9 mouse cellular contexts compared by ENCODE assay signal in genomic region chr8:88621408-88621807, GRCm38 (mm10). TPM values are rescaled to one million over a fixed set of nuclear protein-coding genes. Genes with fewer than 3 reads are reported as not detected.
DNase-seq lines count a peak whose midpoint lies in the region; ATAC-seq lines count a peak whose summit lies in the region.
"Had no signal": no experiment of that assay in that cellular context is flagged by ENCODE, and none has a peak within 500 bp of the region (broad histone marks: within the 10 kb centered on the region; RNA-seq: fewer than 3 reads in every experiment).

No protein-coding gene starts in this region.

- no peak overlapping the region for H3K27ac ChIP-seq in forebrain, embryonic 15.5 days (replicated peaks)
- no peak overlapping the region for H3K27ac ChIP-seq in hindbrain, embryonic 14.5 days
- H3K27ac ChIP-seq: lung, embryonic 15.5 days had no signal

- no peak overlapping the region for H3K9ac ChIP-seq in forebrain, embryonic 15.5 days (replicated peaks)
- H3K9ac ChIP-seq in hindbrain, embryonic 14.5 days, result no peak overlapping the region
- H3K9ac ChIP-seq: lung, embryonic 15.5 days had no signal

- peaks cover 9% of the 10 kb centered on the region; the same call in 1 of the 2 replicates for H3K27me3 ChIP-seq in forebrain, embryonic 15.5 days
- H3K27me3 ChIP-seq in hindbrain, embryonic 14.5 days (ENCODE audit: control insufficient read depth, insufficient read depth, low read length), result 0 out of 2 replicates have a peak, but pooled peaks cover 14% of the 10 kb centered on the region

- H3K9me3 ChIP-seq in forebrain, embryonic 15.5 days, result no peaks in the 10 kb centered on the region
- H3K9me3 ChIP-seq in hindbrain, embryonic 14.5 days (ENCODE audit: control insufficient read depth, low read length), result no peaks in the 10 kb centered on the region
- H3K9me3 ChIP-seq: lung, embryonic 15.5 days had no signal

- peak; percentile 80 for DNase-seq in MN1 (ENCODE audit: low spot score)
- DNase-seq in brain, adult 2 months (ENCODE audit: low read depth, low spot score), result peak; percentile 84
- DNase-seq in hindbrain, embryonic 14.5 days (ENCODE audit: low spot score), result peak; percentile 91
- peak; percentile 69 for DNase-seq in layer of hippocampus, adult 9-11 months
- DNase-seq in right cerebral cortex, postnatal 14 days, result peak; percentile 79
- no peak for DNase-seq in c-Kit-positive CD71-positive TER-119-positive erythroid progenitor cells, embryonic 14.5 days (ENCODE audit: low spot score)

- 1% methylated on average over 8 of the region's 8 CpGs for WGBS in forebrain, embryonic 15.5 days
- 1% methylated on average over 8 of the region's 8 CpGs for WGBS in hindbrain, embryonic 14.5 days

- 0 out of 2 replicates have a peak, but pooled peaks cover 2% of the 10 kb centered on the region for H3K4me1 ChIP-seq in forebrain, embryonic 15.5 days
- H3K4me1 ChIP-seq in hindbrain, embryonic 14.5 days (replicated peaks; ENCODE audit: control insufficient read depth, insufficient read depth, low read length), result no peaks in the 10 kb centered on the region

- no peak overlapping the region for H3K4me3 ChIP-seq in forebrain, embryonic 15.5 days
- H3K4me3 ChIP-seq in hindbrain, embryonic 14.5 days (replicated peaks; ENCODE audit: low read length), result no peak overlapping the region
- H3K4me3 ChIP-seq: lung, embryonic 15.5 days had no signal

- H3K36me3 ChIP-seq in forebrain, embryonic 15.5 days, result no peaks in the 10 kb centered on the region
- no peaks in the 10 kb centered on the region for H3K36me3 ChIP-seq in hindbrain, embryonic 14.5 days (replicated peaks; ENCODE audit: control insufficient read depth, insufficient read depth)
- H3K36me3 ChIP-seq: lung, embryonic 15.5 days had no signal

- ATAC-seq in forebrain, embryonic 15.5 days (replicated peaks), result peak; percentile 58; the same call in 1 of the 2 replicates
- ATAC-seq in hindbrain, embryonic 14.5 days (ENCODE audit: low FRiP score), result no peak
- ATAC-seq in megakaryocyte, adult 5-6 weeks (ENCODE audit: poor library complexity, severe bottlenecking), result peak; percentile 67

- H3K4me2 ChIP-seq in forebrain, embryonic 15.5 days (replicated peaks), result no peak overlapping the region
- no peak overlapping the region for H3K4me2 ChIP-seq in hindbrain, embryonic 14.5 days (replicated peaks)
- H3K4me2 ChIP-seq: lung, embryonic 15.5 days had no signal

RNA-seq across cellular contexts. Expression of gene Snx20, which starts 14.5 kb away (rescaled TPM):
- 0.81 and 1.2 TPM in 2 replicates for polyA plus RNA-seq in forebrain, embryonic 15.5 days (2015; fragmentation: Nextera tagmentation; extraction: Ambion mirVana)
- 1.4 and 1.7 TPM in 2 replicates for polyA plus RNA-seq in hindbrain, embryonic 14.5 days (2014; fragmentation: Nextera tagmentation; extraction: Ambion mirVana)
- 60.5 and 64.6 TPM in 2 replicates for total RNA-seq in megakaryocyte, adult 5-6 weeks (2015)
- total RNA-seq in megakaryocyte, adult 5-6 weeks (2017), result 71.3 and 73.0 TPM in 2 replicates

RNA-seq across cellular contexts. Expression of gene Nod2, which starts 25.7 kb away (rescaled TPM):
- polyA plus RNA-seq in forebrain, embryonic 15.5 days (2015; fragmentation: Nextera tagmentation; extraction: Ambion mirVana), result 0.15 and 0.20 TPM in 2 replicates
- polyA plus RNA-seq in hindbrain, embryonic 14.5 days (2014; fragmentation: Nextera tagmentation; extraction: Ambion mirVana), result 0.07 and 0.10 TPM in 2 replicates
- total RNA-seq in megakaryocyte, adult 5-6 weeks (2015), result 3.8 and 4.0 TPM in 2 replicates
- 2.5 and 4.0 TPM in 2 replicates for total RNA-seq in megakaryocyte, adult 5-6 weeks (2017)
